Comparison of ENCODE assay signal across 10 mouse cellular contexts in the genomic region with DNA sequence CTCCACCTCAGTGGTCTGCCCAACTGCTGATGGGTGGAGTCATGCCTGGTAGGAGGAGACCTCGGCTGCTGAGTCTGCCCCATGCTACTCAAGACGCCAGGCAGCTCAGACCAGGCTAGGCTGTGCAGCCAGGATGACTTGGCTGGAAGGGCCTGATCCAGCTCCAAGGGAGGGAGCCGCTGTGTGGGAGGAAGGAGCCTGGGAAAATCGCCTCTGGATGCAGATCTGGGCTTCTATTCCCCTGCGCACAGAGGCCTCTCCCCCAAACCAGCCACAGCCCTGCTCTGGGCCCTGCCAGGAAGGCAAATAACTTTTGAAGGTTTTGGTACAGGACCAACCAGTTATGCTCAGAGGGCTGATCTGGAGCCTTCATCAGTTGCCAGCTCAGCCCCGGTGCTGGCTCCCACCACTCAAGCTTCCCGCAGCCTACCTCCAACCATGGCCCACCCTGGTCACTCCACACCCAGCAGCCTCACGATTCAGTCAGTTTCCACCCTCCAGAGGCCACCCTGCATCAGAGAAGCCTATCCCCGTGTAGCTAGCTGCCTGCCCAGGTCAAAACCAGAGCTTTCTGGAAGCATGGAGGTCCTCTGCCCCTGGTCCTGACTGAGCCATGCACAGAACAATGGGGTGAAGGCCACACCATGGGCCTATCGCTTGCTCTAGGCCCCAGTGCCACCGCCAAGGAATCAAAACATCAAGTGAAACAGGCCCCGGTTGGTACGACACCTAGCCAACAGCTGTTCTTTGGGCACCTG. TPM values are rescaled to one million over a fixed set of nuclear protein-coding genes. Genes with fewer than 3 reads are reported as not detected.
DNase-seq lines count a peak whose midpoint lies in the region; ATAC-seq lines count a peak whose summit lies in the region.
"Had no signal": no experiment of that assay in that cellular context is flagged by ENCODE, and none has a peak within 500 bp of the region (broad histone marks: within the 10 kb centered on the region; RNA-seq: fewer than 3 reads in every experiment).

No protein-coding gene starts in this region.

- H3K9me3 ChIP-seq in kidney, embryonic 16.5 days (ENCODE audit: low read length): no peaks in the 10 kb centered on the region
- H3K9me3 ChIP-seq in midbrain, embryonic 10.5 days (replicated peaks): no peaks in the 10 kb centered on the region
- H3K9me3 ChIP-seq: embryonic facial prominence, embryonic 12.5 days had no signal

- H3K9ac ChIP-seq in kidney, embryonic 16.5 days (replicated peaks; ENCODE audit: low read length): no peak overlapping the region
- H3K9ac ChIP-seq: embryonic facial prominence, embryonic 12.5 days had no signal

- no peaks in the 10 kb centered on the region for H3K27me3 ChIP-seq in kidney, embryonic 16.5 days (ENCODE audit: insufficient read depth, low read length)
- no peaks in the 10 kb centered on the region for H3K27me3 ChIP-seq in midbrain, embryonic 10.5 days (ENCODE audit: low read depth, poor library complexity, severe bottlenecking)
- H3K27me3 ChIP-seq: embryonic facial prominence, embryonic 12.5 days; Patski had no signal

- no peak overlapping the region for H3K4me2 ChIP-seq in kidney, embryonic 16.5 days (replicated peaks; ENCODE audit: low read depth, low read length)
- H3K4me2 ChIP-seq: embryonic facial prominence, embryonic 12.5 days had no signal

- no peak overlapping the region for H3K4me3 ChIP-seq in kidney, embryonic 16.5 days (ENCODE audit: low read length)
- no peak overlapping the region for H3K4me3 ChIP-seq in midbrain, embryonic 10.5 days
- H3K4me3 ChIP-seq: embryonic facial prominence, embryonic 12.5 days had no signal

- intact Hi-C loops in gastrocnemius, postnatal 36 days (cut with DNase I): loop anchor here (5.0 kb wide), 1 partner anchor 398 kb away; a partner anchor contains a TSS
- intact Hi-C loops in left cerebral cortex, postnatal 14 days (cut with DNase I): loop anchor here (5.0 kb wide), 1 partner anchor 98 kb away; a partner anchor contains a TSS

- no peak for DNase-seq in kidney, adult 9 months
- DNase-seq in adipocyte (ENCODE audit: low spot score): peak; percentile 93
- peak; percentile 64 to 76 for DNase-seq in gastrocnemius, postnatal 36 days
- DNase-seq in lung, postnatal 14 days: peak; percentile 54
- no peak for DNase-seq in left cerebral cortex, postnatal 14 days (ENCODE audit: low spot score in 2 of 2)
- DNase-seq in midbrain, embryonic 10.5 days (ENCODE audit: low spot score): no peak
- DNase-seq in cerebellum, adult 9-11 months: no peak

- ATAC-seq in kidney, embryonic 16.5 days (ENCODE audit: low FRiP score, low TSS enrichment): peak; percentile 39; the same call in 1 of the 2 replicates
- ATAC-seq: Patski had no signal

- peaks cover 18% of the 10 kb centered on the region for H3K4me1 ChIP-seq in kidney, embryonic 16.5 days (ENCODE audit: insufficient read depth, low read length)
- H3K4me1 ChIP-seq in midbrain, embryonic 10.5 days: 0 out of 2 replicates have a peak, but pooled peaks cover 6% of the 10 kb centered on the region
- H3K4me1 ChIP-seq: embryonic facial prominence, embryonic 12.5 days had no signal

- 71% methylated on average over 13 of the region's 13 CpGs for WGBS in kidney, embryonic 16.5 days
- 81% methylated on average over 13 of the region's 13 CpGs for WGBS in midbrain, embryonic 10.5 days

- H3K27ac ChIP-seq in kidney, embryonic 16.5 days (ENCODE audit: low read length): 0 out of 2 replicates have a peak overlapping the region, but pooled peaks have one; percentile 2
- no peak overlapping the region for H3K27ac ChIP-seq in midbrain, embryonic 10.5 days (replicated peaks)
- H3K27ac ChIP-seq: embryonic facial prominence, embryonic 12.5 days had no signal

- peaks cover 44% of the 10 kb centered on the region for H3K36me3 ChIP-seq in kidney, embryonic 16.5 days (ENCODE audit: insufficient read depth, low read length)
- peaks cover 54% of the 10 kb centered on the region for H3K36me3 ChIP-seq in midbrain, embryonic 10.5 days

RNA-seq across cellular contexts. Expression of a gene that starts 14.1 kb away (rescaled TPM):
- 15.1 and 16.5 TPM in 2 replicates for polyA plus RNA-seq in kidney, embryonic 16.5 days (2015; fragmentation: Nextera tagmentation; extraction: Ambion mirVana)
- under 1 TPM; 0.28 to 0.54 TPM for total RNA-seq in gastrocnemius, postnatal 36 days (2021)
- total RNA-seq in left cerebral cortex, postnatal 14 days (2021): 10 to 100 TPM; 22.8 to 23.7 TPM
- polyA plus RNA-seq in midbrain, embryonic 10.5 days (2016; fragmentation: Nextera tagmentation; extraction: Ambion mirVana): 11.7 and 14.2 TPM in 2 replicates

RNA-seq across cellular contexts. Expression of a gene that starts 19.1 kb away (rescaled TPM):
- 159 and 162 TPM in 2 replicates for polyA plus RNA-seq in kidney, embryonic 16.5 days (2015; fragmentation: Nextera tagmentation; extraction: Ambion mirVana)
- total RNA-seq in gastrocnemius, postnatal 36 days (2021): 10 to 100 TPM; 78.0 to 84.1 TPM
- total RNA-seq in left cerebral cortex, postnatal 14 days (2021): 10 to 100 TPM; 79.0 to 83.1 TPM
- 143 and 156 TPM in 2 replicates for polyA plus RNA-seq in midbrain, embryonic 10.5 days (2016; fragmentation: Nextera tagmentation; extraction: Ambion mirVana)

RNA-seq across cellular contexts. Expression of a gene that starts 23.4 kb away (rescaled TPM):
- 39.9 and 41.2 TPM in 2 replicates for polyA plus RNA-seq in kidney, embryonic 16.5 days (2015; fragmentation: Nextera tagmentation; extraction: Ambion mirVana)
- total RNA-seq in gastrocnemius, postnatal 36 days (2021): 10 to 100 TPM; 17.1 to 19.8 TPM
- total RNA-seq in left cerebral cortex, postnatal 14 days (2021): 10 to 100 TPM; 13.4 to 15.9 TPM
- 36.1 and 40.1 TPM in 2 replicates for polyA plus RNA-seq in midbrain, embryonic 10.5 days (2016; fragmentation: Nextera tagmentation; extraction: Ambion mirVana)

RNA-seq across cellular contexts. Expression of a gene that starts 30.9 kb away (rescaled TPM):
- 44.8 and 51.2 TPM in 2 replicates for polyA plus RNA-seq in kidney, embryonic 16.5 days (2015; fragmentation: Nextera tagmentation; extraction: Ambion mirVana)
- total RNA-seq in gastrocnemius, postnatal 36 days (2021): 10 to 100 TPM; 51.3 to 55.1 TPM
- total RNA-seq in left cerebral cortex, postnatal 14 days (2021): 100 to 1,000 TPM in 1 of 2 experiments, 10 to 100 TPM in 1; 95.4 to 106 TPM
- 28.2 and 31.0 TPM in 2 replicates for polyA plus RNA-seq in midbrain, embryonic 10.5 days (2016; fragmentation: Nextera tagmentation; extraction: Ambion mirVana)

Comparison
In these comparisons a context has a peak if more than half of its experiments do, and no peak if none do; other contexts are left out.
1. DNase-seq: peak in adipocyte (single experiment), gastrocnemius, postnatal 36 days (2 of 2) and lung, postnatal 14 days (single experiment); none in kidney, adult 9 months (single experiment), left cerebral cortex, postnatal 14 days (0 of 2), midbrain, embryonic 10.5 days (single experiment) and cerebellum, adult 9-11 months (single experiment).
2. RNA of a gene that starts 14.1 kb away (total RNA-seq): 22.8 to 23.7 TPM in left cerebral cortex, postnatal 14 days; 0.28 to 0.54 TPM in gastrocnemius, postnatal 36 days; every median in the first group is over 10 times any median in the second.